Mouse (Mus musculus) spleen, adult 10 weeks (tissue): Measurements from ENCODE around the gene Olfr1259. TPM values are rescaled to one million over a fixed set of nuclear protein-coding genes. Genes with fewer than 3 reads are reported as not detected.

ENCODE experiments used
- polyA plus RNA-seq: library from polyadenylated mRNA; stranded (reverse); fragments of 350-450 nt; fragmentation: Illumina TruSeq; extraction: RNeasy Lipid Tissue Mini Kit (QIAGEN cat#74804); gene quantifications from one replicate; pipeline ENCODE4 v1.2.3, GENCODE M21; 2015; ENCODE audit warnings: low replicate concordance; ENCODE audit not compliant: insufficient read depth

The Olfr1259 gene
- polyA plus RNA-seq = not detected

GRCm38 (mm10) chr2:89948564-89948963 lies at the start of gene Olfr1259:
Gene Olfr1259, minus strand, starts transcription at chr2:89948664.

DNA sequence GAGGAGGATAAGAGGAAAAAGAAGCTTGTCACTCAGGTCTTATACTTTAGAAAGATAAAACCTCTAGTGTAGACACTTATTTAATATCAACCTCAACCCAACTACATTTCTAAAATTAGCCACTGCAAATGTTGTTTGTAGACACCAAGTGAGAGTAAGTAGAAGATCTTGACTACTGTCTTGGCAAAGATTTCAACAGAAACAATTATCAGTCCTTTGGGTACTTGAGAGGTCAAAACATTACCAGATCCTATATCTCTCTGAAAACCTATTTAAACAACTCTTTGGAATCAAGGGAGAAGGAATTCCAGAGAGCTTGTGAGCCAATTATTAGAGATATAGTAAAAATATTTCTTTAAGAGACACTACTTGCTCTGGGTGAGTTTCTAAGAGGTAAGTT lies 42.5 kb upstream of the Olfr1259 start, which contains the start of gene Olfr1261:
Olfr1261 (plus strand) TSS at position 301 of the 400 bp plus-strand sequence.

DNA sequence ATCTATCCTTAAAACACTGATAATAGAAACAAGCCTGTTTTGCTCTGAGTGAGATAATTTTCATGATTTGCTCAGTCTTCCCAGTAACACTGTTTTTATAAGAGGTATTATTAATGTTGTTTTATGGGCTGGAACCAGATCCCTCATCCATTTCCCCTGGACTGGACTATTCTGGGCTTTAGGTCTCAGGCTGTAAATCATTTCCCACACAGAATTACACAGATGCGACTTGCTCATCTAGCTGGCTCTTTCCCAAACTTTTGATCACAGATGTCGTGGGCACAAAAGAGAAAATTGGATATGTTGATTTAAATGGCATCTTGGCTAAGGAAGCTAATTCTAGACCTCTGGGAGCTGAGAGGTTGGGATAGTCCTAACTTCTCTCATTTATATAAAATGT lies 25.7 kb upstream of the Olfr1259 start, which contains the start of gene Olfr1260:
Olfr1260 (plus strand) TSS at position 157 of the 400 bp plus-strand sequence.

GRCm38 (mm10) chr2:89927009-89927408 lies 21.5 kb downstream of the Olfr1259 start, which contains the start of gene Olfr1258:
Gene Olfr1258, plus strand, starts transcription at chr2:89927309.

Other genes with a start within 250 kb of the Olfr1259 start
- not detected for gene Olfr1252, start 223.7 kb downstream of the Olfr1259 start, polyA plus RNA-seq
- not detected for gene Olfr1253, start 191.6 kb downstream of the Olfr1259 start, polyA plus RNA-seq
- not detected for gene Olfr1254, start 155.0 kb downstream of the Olfr1259 start, polyA plus RNA-seq
- not detected for gene Olfr1255, start 136.6 kb downstream of the Olfr1259 start, polyA plus RNA-seq
- gene Olfr1256, start 107.1 kb downstream of the Olfr1259 start, polyA plus RNA-seq = not detected
- gene Olfr48, start 100.5 kb downstream of the Olfr1259 start, polyA plus RNA-seq = not detected
- gene Olfr1257, start 70.2 kb downstream of the Olfr1259 start, polyA plus RNA-seq = not detected
- not detected for gene Olfr1258, start 21.4 kb downstream of the Olfr1259 start, polyA plus RNA-seq
- not detected for gene Olfr1260, start 25.7 kb upstream of the Olfr1259 start, polyA plus RNA-seq
- gene Olfr1261, start 42.6 kb upstream of the Olfr1259 start, polyA plus RNA-seq = not detected
- not detected for gene Olfr1262, start 51.5 kb upstream of the Olfr1259 start, polyA plus RNA-seq
- not detected for gene Olfr1263, start 63.5 kb upstream of the Olfr1259 start, polyA plus RNA-seq
- gene Olfr1264, start 76.9 kb upstream of the Olfr1259 start, polyA plus RNA-seq = not detected
- gene Olfr1265, start 86.7 kb upstream of the Olfr1259 start, polyA plus RNA-seq = not detected
- gene Olfr140, start 114.9 kb upstream of the Olfr1259 start, polyA plus RNA-seq = not detected
- gene Olfr1269, start 172.7 kb upstream of the Olfr1259 start, polyA plus RNA-seq = not detected
- not detected for gene Olfr32, start 193.6 kb upstream of the Olfr1259 start, polyA plus RNA-seq
- not detected for gene Olfr1270, start 204.4 kb upstream of the Olfr1259 start, polyA plus RNA-seq